Comparison of ENCODE assay signal across 35 mouse cellular contexts in genomic region chr3:31274875-31275274, GRCm38 (mm10). TPM values are rescaled to one million over a fixed set of nuclear protein-coding genes. Genes with fewer than 3 reads are reported as not detected.
"Had no signal": no experiment of that assay in that cellular context is flagged by ENCODE, and none has a peak within 500 bp of the region (broad histone marks: within the 10 kb centered on the region; RNA-seq: fewer than 3 reads in every experiment).

No protein-coding gene starts in this region.

- DNase-seq: left cerebral cortex, postnatal 4 days; liver; liver, embryonic 13.5 days; liver, postnatal 0 days; lung, adult 18-20 months; lung, adult 2 months; lung, embryonic 14.5 days; lung, postnatal 10 days; lung, postnatal 14 days; lung, postnatal 36 days; lung, postnatal 4 days; midbrain, embryonic 14.5 days had no signal

- H3K36me3 ChIP-seq: limb, embryonic 10.5 days; limb, embryonic 12.5 days; limb, embryonic 13.5 days; limb, embryonic 15.5 days; liver, embryonic 12.5 days; liver, embryonic 13.5 days; liver, embryonic 15.5 days; lung, embryonic 15.5 days; midbrain, embryonic 10.5 days; midbrain, embryonic 12.5 days; midbrain, embryonic 13.5 days; midbrain, embryonic 15.5 days; neural tube, embryonic 12.5 days had no signal

- H3K9ac ChIP-seq: limb, embryonic 12.5 days; limb, embryonic 13.5 days; limb, embryonic 15.5 days; liver, embryonic 12.5 days; liver, embryonic 13.5 days; liver, embryonic 14.5 days; liver, embryonic 15.5 days; liver, postnatal 0 days; lung, embryonic 14.5 days; lung, embryonic 15.5 days; midbrain, embryonic 12.5 days; midbrain, embryonic 13.5 days; midbrain, embryonic 15.5 days; neural tube, embryonic 12.5 days had no signal

- H3K4me2 ChIP-seq: limb, embryonic 12.5 days; limb, embryonic 13.5 days; limb, embryonic 15.5 days; liver, embryonic 11.5 days; liver, embryonic 12.5 days; liver, embryonic 13.5 days; liver, embryonic 15.5 days; lung, embryonic 14.5 days; lung, embryonic 15.5 days; midbrain, embryonic 11.5 days; midbrain, embryonic 12.5 days; midbrain, embryonic 13.5 days; midbrain, embryonic 15.5 days; neural tube, embryonic 12.5 days had no signal

- H3K4me3 ChIP-seq: limb, embryonic 10.5 days; limb, embryonic 12.5 days; limb, embryonic 13.5 days; limb, embryonic 15.5 days; liver, embryonic 12.5 days; liver, embryonic 13.5 days; liver, embryonic 15.5 days; lung, embryonic 15.5 days; midbrain, embryonic 10.5 days; midbrain, embryonic 12.5 days; midbrain, embryonic 13.5 days; midbrain, embryonic 15.5 days; myocyte; neural tube, embryonic 12.5 days had no signal

- H3K4me1 ChIP-seq: liver, embryonic 12.5 days; liver, embryonic 13.5 days; liver, embryonic 15.5 days; lung, embryonic 15.5 days; megakaryocyte, embryonic 14.5 days; midbrain, embryonic 10.5 days; midbrain, embryonic 12.5 days; midbrain, embryonic 13.5 days; midbrain, embryonic 15.5 days; neural tube, embryonic 12.5 days had no signal

- H3K27ac ChIP-seq: limb, embryonic 10.5 days; limb, embryonic 12.5 days; limb, embryonic 13.5 days; limb, embryonic 15.5 days; liver, embryonic 12.5 days; liver, embryonic 13.5 days; liver, embryonic 14.5 days; liver, embryonic 15.5 days; lung, embryonic 15.5 days; macrophage; midbrain, embryonic 10.5 days; midbrain, embryonic 12.5 days; midbrain, embryonic 13.5 days; midbrain, embryonic 15.5 days; neural tube, embryonic 12.5 days had no signal

- ATAC-seq: liver, embryonic 12.5 days; liver, postnatal 0 days; lung, postnatal 0 days; midbrain, embryonic 13.5 days; midbrain, embryonic 16.5 days had no signal

- H3K9me3 ChIP-seq: limb, embryonic 10.5 days; limb, embryonic 12.5 days; limb, embryonic 13.5 days; limb, embryonic 15.5 days; liver, embryonic 12.5 days; liver, embryonic 13.5 days; liver, embryonic 15.5 days; lung, embryonic 15.5 days; megakaryocyte, embryonic 14.5 days; midbrain, embryonic 10.5 days; midbrain, embryonic 12.5 days; midbrain, embryonic 13.5 days; midbrain, embryonic 15.5 days; neural tube, embryonic 12.5 days had no signal

- H3K27me3 ChIP-seq: limb, embryonic 12.5 days; limb, embryonic 15.5 days; liver, embryonic 12.5 days; liver, embryonic 13.5 days; liver, embryonic 15.5 days; lung, embryonic 15.5 days; megakaryocyte, embryonic 14.5 days; midbrain, embryonic 12.5 days; midbrain, embryonic 13.5 days; midbrain, embryonic 15.5 days; neural tube, embryonic 12.5 days had no signal

RNA-seq across cellular contexts. Expression of gene Slc7a14, which starts 35.3 kb away (rescaled TPM):
- total RNA-seq: liver, adult 2 months; megakaryocyte, adult 5-6 weeks; monocyte, adult 5-6 weeks had no signal
- polyA plus RNA-seq: liver, adult 2 months; macrophage; myocyte had no signal
